Mouse (Mus musculus) forebrain, embryonic 16.5 days (tissue): ENCODE results near the gene Nf1. TPM values are rescaled to one million over a fixed set of nuclear protein-coding genes. Genes with fewer than 3 reads are reported as not detected.
"Not testable (repeated sequence)": the region's sequence is repeated elsewhere in the genome, so short reads cannot be mapped to it uniquely, and the experiment has no call there.

ENCODE experiments used
- ATAC-seq: fragments of 200-750 bp; cut with Nextera tagmentation; 2 replicates; pipeline ENCODE4 v1.8.0; 2017; ENCODE audit warnings: mild to moderate bottlenecking, moderate library complexity
- H3K27ac ChIP-seq: fragments of 300-500 bp; sonication (generic); 2 replicates; pipeline ENCODE4 v1.5.1; 2014; ENCODE audit warnings: low read length, control low read depth
- H3K27me3 ChIP-seq: fragments of 300-500 bp; sonication (generic); replicated peaks from 2 replicates; pipeline ENCODE4 v1.6.1; 2014; ENCODE audit warnings: low read length; ENCODE audit not compliant: control insufficient read depth, insufficient read depth
- H3K36me3 ChIP-seq: fragments of 300-500 bp; sonication (generic); 2 replicates; pipeline ENCODE4 v1.6.1; 2014; ENCODE audit not compliant: control insufficient read depth, insufficient read depth
- H3K4me1 ChIP-seq: fragments of 300-500 bp; sonication (generic); replicated peaks from 2 replicates; pipeline ENCODE4 v1.6.1; 2014; ENCODE audit warnings: low read length; ENCODE audit not compliant: control insufficient read depth, insufficient read depth
- H3K4me2 ChIP-seq: fragments of 300-500 bp; sonication (generic); 2 replicates; pipeline ENCODE4 v1.6.1; 2014; ENCODE audit warnings: mild to moderate bottlenecking, low read length, control low read depth
- H3K4me3 ChIP-seq: fragments of 300-500 bp; sonication (generic); replicated peaks from 2 replicates; pipeline ENCODE4 v1.5.1; 2014; ENCODE audit warnings: mild to moderate bottlenecking, low read length, control low read depth
- H3K9ac ChIP-seq: fragments of 300-500 bp; sonication (generic); replicated peaks from 2 replicates; pipeline ENCODE4 v1.6.1; 2014; ENCODE audit warnings: low read depth, low read length, control low read depth
- H3K9me3 ChIP-seq: fragments of 300-500 bp; sonication (generic); 2 replicates; pipeline ENCODE4 v1.6.1; 2016; ENCODE audit warnings: low read length; ENCODE audit not compliant: control insufficient read depth
- WGBS: fragments of 180-500 bp; shearing (Covaris S2); extraction: QIAGEN DNeasy Blood & Tissue Kit; methylation state at CpG from one replicate; pipeline ENCODE4 v1.1.7; 2014; 5-methylcytosine and 5-hydroxymethylcytosine counted together
- polyA plus RNA-seq: library from polyadenylated mRNA; unstranded; fragments of >200 nt; fragmentation: Nextera tagmentation; extraction: Ambion mirVana; gene quantifications from 2 replicates; pipeline ENCODE4 v1.2.1, GENCODE M21; 2015

Nf1 gene
- polyA plus RNA-seq, 1 experiment from 2014 or later: 6.4 TPM

GRCm38 (mm10) chr11:79303109-79303508, 36.4 kb upstream of the Nf1 start:
- 77% methylated on average over 6 of the region's 6 CpGs for WGBS
- ATAC-seq: no peak

GRCm38 (mm10) chr11:79304245-79304644, 35.2 kb upstream of the Nf1 start:
- not testable (repeated sequence) for H3K4me3 ChIP-seq, H3K9me3 ChIP-seq, H3K4me2 ChIP-seq, H3K27ac ChIP-seq, H3K27me3 ChIP-seq, H3K36me3 ChIP-seq, ATAC-seq, H3K9ac ChIP-seq
- WGBS: 90% methylated on average over 4 of the region's 4 CpGs
- H3K4me1 ChIP-seq: peaks cover 11% of the 10 kb centered on the region

More at GRCm38 (mm10) chr11:79303109-79303508, 36.4 kb upstream of the Nf1 start:
- Histone ChIP-seq H3K36me3 (no peaks in the 10 kb centered on the region), H3K9ac (no peak overlapping the region), H3K27ac (no peak overlapping the region), H3K9me3 (no peaks in the 10 kb centered on the region), H3K4me3 (no peak overlapping the region), H3K4me1 (peaks cover 11% of the 10 kb centered on the region), H3K27me3 (0 out of 2 replicates have a peak, but pooled peaks cover 2% of the 10 kb centered on the region), H3K4me2 (no peak overlapping the region)

GRCm38 (mm10) chr11:79305697-79306340, 33.7 kb upstream of the Nf1 start:
- no peak overlapping the region for H3K27ac ChIP-seq
- ATAC-seq: no peak

DNA sequence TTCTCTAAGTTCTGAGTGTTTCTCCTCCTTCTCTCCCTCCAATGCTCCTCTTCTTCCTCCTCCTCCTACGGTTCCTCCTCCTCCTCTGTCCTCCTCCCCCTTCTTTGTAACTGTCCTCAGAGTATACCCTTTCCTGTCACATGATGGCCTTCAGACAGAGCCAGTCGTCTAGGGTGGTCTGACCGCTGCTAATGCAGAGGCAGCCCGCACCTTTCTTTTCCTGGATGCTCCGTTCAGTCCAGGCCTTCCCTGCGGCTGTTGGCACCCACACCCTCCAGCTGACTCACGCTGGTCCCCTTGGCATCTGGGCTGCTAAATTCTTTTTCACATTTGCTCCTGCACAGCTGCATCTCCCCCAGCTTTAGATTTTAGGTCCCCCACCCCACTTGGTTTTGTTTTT, 33.0 kb upstream of the Nf1 start:
- ATAC-seq: 0 out of 2 replicates have a peak, but pooled peaks have one; percentile 18

More at GRCm38 (mm10) chr11:79305697-79306340, 33.7 kb upstream of the Nf1 start:
- WGBS: 88% methylated on average over 9 of the region's 9 CpGs
- Histone ChIP-seq H3K9me3 (no peaks in the 10 kb centered on the region), H3K9ac (no peak overlapping the region), H3K27me3 (0 out of 2 replicates have a peak, but pooled peaks cover 2% of the 10 kb centered on the region), H3K36me3 (no peaks in the 10 kb centered on the region), H3K4me1 (peaks cover 11% of the 10 kb centered on the region), H3K4me3 (no peak overlapping the region), H3K4me2 (no peak overlapping the region)

GRCm38 (mm10) chr11:79306996-79307395, 32.5 kb upstream of the Nf1 start:
- Histone ChIP-seq H3K4me2 (no peak overlapping the region), H3K4me1 (peaks cover 11% of the 10 kb centered on the region), H3K27me3 (0 out of 2 replicates have a peak, but pooled peaks cover 2% of the 10 kb centered on the region), H3K9me3 (no peaks in the 10 kb centered on the region), H3K27ac (peak overlapping the region; percentile 31), H3K36me3 (no peaks in the 10 kb centered on the region), H3K9ac (peak overlapping the region; percentile 32; the same call in 1 of the 2 replicates), H3K4me3 (no peak overlapping the region)
- no peak for ATAC-seq
- WGBS: 4% methylated on average over 10 of the region's 10 CpGs

More for the DNA sequence above, 33.0 kb upstream of the Nf1 start:
- H3K9ac ChIP-seq: no peak overlapping the region
- H3K4me3 ChIP-seq: no peak overlapping the region
- no peak overlapping the region for H3K4me2 ChIP-seq
- peak overlapping the region; percentile 31; the same call in 1 of the 2 replicates for H3K27ac ChIP-seq
- H3K4me1 ChIP-seq: peaks cover 11% of the 10 kb centered on the region
- no peaks in the 10 kb centered on the region for H3K9me3 ChIP-seq
- 0 out of 2 replicates have a peak, but pooled peaks cover 2% of the 10 kb centered on the region for H3K27me3 ChIP-seq
- no peaks in the 10 kb centered on the region for H3K36me3 ChIP-seq
- 13% methylated on average over 7 of the region's 7 CpGs for WGBS

- ATAC-seq: no peak
- WGBS: 34% methylated on average over 9 of the region's 9 CpGs
- Histone ChIP-seq H3K27me3 (0 out of 2 replicates have a peak, but pooled peaks cover 2% of the 10 kb centered on the region), H3K9me3 (no peaks in the 10 kb centered on the region), H3K4me3 (no peak overlapping the region), H3K27ac (no peak overlapping the region), H3K36me3 (no peaks in the 10 kb centered on the region), H3K9ac (0 out of 2 replicates have a peak overlapping the region, but pooled peaks have one; percentile 32), H3K4me1 (peaks cover 11% of the 10 kb centered on the region), H3K4me2 (no peak overlapping the region)
These were observed 31.8 kb upstream of the Nf1 start for GRCm38 (mm10) chr11:79307560-79308200.

GRCm38 (mm10) chr11:79310467-79310866, 29.0 kb upstream of the Nf1 start:
- H3K4me2 ChIP-seq: no peak overlapping the region
- H3K36me3 ChIP-seq: no peaks in the 10 kb centered on the region
- no peak overlapping the region for H3K27ac ChIP-seq
- 0 out of 2 replicates have a peak, but pooled peaks cover 2% of the 10 kb centered on the region for H3K27me3 ChIP-seq
- no peak for ATAC-seq
- no peak overlapping the region for H3K4me3 ChIP-seq
- no peaks in the 10 kb centered on the region for H3K9me3 ChIP-seq
- peaks cover 11% of the 10 kb centered on the region for H3K4me1 ChIP-seq
- WGBS: 92% methylated on average over 5 of the region's 5 CpGs
- no peak overlapping the region for H3K9ac ChIP-seq

GRCm38 (mm10) chr11:79316807-79317345, 22.6 kb upstream of the Nf1 start:
- H3K4me2 ChIP-seq: no peak overlapping the region
- no peak overlapping the region for H3K9ac ChIP-seq
- no peak overlapping the region for H3K4me3 ChIP-seq
- H3K27me3 ChIP-seq: no peaks in the 10 kb centered on the region
- no peaks in the 10 kb centered on the region for H3K36me3 ChIP-seq
- no peak overlapping the region for H3K27ac ChIP-seq
- H3K9me3 ChIP-seq: no peaks in the 10 kb centered on the region
- 34% methylated on average over 8 of the region's 8 CpGs for WGBS
- peak; percentile 49; the same call in 1 of the 2 replicates for ATAC-seq
- peaks cover 11% of the 10 kb centered on the region for H3K4me1 ChIP-seq

DNA sequence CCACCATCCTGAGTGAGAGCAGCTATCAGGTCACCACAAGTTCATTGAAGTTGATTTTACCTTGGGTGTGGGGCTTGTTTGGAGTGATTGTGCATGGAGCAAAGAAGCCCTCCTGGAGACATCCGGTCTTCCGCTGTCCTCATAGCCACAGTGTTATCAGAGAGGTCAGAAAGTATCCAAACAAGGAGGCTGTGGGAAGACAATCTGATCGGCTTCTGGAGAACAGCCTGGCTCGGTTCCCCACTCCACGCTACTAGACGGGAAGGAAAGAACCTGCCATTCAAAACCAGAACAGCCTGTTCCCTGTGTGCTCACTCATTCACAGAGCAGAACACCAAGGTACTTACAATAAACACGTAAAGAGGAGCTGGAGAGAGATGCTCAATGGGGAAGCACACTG, 19.7 kb upstream of the Nf1 start:
- H3K27me3 ChIP-seq: no peaks in the 10 kb centered on the region
- peaks cover 11% of the 10 kb centered on the region for H3K4me1 ChIP-seq
- ATAC-seq: no peak
- H3K9me3 ChIP-seq: no peaks in the 10 kb centered on the region
- WGBS: 87% methylated on average over 7 of the region's 7 CpGs
- H3K4me3 ChIP-seq: no peak overlapping the region
- no peak overlapping the region for H3K9ac ChIP-seq
- H3K36me3 ChIP-seq: no peaks in the 10 kb centered on the region
- no peak overlapping the region for H3K27ac ChIP-seq
- no peak overlapping the region for H3K4me2 ChIP-seq
